Mouse (Mus musculus) erythroblast, embryonic 14.5 days (primary cell): Measurements from ENCODE around the gene Grik4.

ENCODE experiments used
- GATA1 ChIP-seq: IDR thresholded peaks from 2 replicates; pipeline ENCODE4 v1.6.1; 2012; ENCODE audit warnings: low read length, inconsistent platforms, mixed read lengths
- TAL1 ChIP-seq: IDR thresholded peaks from 3 replicates; pipeline ENCODE4 v1.6.1; 2012; ENCODE audit warnings: low read length, inconsistent platforms, mixed read lengths

DNA sequence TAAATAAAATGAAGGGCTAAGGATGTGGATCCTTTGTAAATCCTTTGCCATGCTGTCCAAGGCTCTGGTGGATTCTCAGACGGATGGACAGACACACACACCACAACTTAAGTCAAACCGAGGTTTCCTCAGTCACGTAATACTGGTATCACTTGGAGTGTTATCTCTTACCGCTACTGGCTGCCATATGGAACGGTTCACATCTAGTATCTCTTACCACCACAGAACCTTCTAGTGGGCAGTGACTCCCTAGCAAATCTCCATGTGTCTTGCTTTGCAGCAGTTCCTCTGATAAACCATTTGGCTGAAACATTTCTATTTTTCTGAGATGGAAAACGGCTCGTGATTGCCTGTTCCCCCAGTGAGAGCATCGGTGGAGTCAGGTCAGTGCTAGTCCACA lies 470.0 kb downstream of the Grik4 start:
- TF ChIP-seq TAL1, result no peak
- TF ChIP-seq GATA1, result no peak
